Mouse (Mus musculus): ENCODE measurements around the gene Cyp4a12a. TPM values are rescaled to one million over a fixed set of nuclear protein-coding genes. Genes with fewer than 3 reads are reported as not detected.

The Cyp4a12a gene
- polyA plus RNA-seq (2014; fragmentation: Illumina TruSeq; extraction: RNeasy Lipid Tissue Mini Kit (QIAGEN cat#74804); ENCODE audit: low read depth, low replicate concordance), result 1.4 TPM

GRCm38 (mm10) chr4:115298746-115299145, at the start of gene Cyp4a12a:
Gene Cyp4a12a (plus strand): TSS chr4:115299046.

Other genes starting within 250 kb of the Cyp4a12a start
- gene Tal1, start 242.6 kb upstream of the Cyp4a12a start, polyA plus RNA-seq (2014; fragmentation: Illumina TruSeq; extraction: RNeasy Lipid Tissue Mini Kit (QIAGEN cat#74804); ENCODE audit: low read depth, low replicate concordance), result 0.69 TPM
- gene Pdzk1ip1, start 210.3 kb upstream of the Cyp4a12a start, polyA plus RNA-seq (2014; fragmentation: Illumina TruSeq; extraction: RNeasy Lipid Tissue Mini Kit (QIAGEN cat#74804); ENCODE audit: low read depth, low replicate concordance), result 1.6 TPM
- gene Cyp4x1, start 164.8 kb upstream of the Cyp4a12a start, polyA plus RNA-seq (2014; fragmentation: Illumina TruSeq; extraction: RNeasy Lipid Tissue Mini Kit (QIAGEN cat#74804); ENCODE audit: low read depth, low replicate concordance), result not detected
- not detected for gene Cyp4a29, start 57.0 kb upstream of the Cyp4a12a start, polyA plus RNA-seq (2014; fragmentation: Illumina TruSeq; extraction: RNeasy Lipid Tissue Mini Kit (QIAGEN cat#74804); ENCODE audit: low read depth, low replicate concordance)
- gene Cyp4a12b, start 112.6 kb downstream of the Cyp4a12a start, polyA plus RNA-seq (2014; fragmentation: Illumina TruSeq; extraction: RNeasy Lipid Tissue Mini Kit (QIAGEN cat#74804); ENCODE audit: low read depth, low replicate concordance), result 0.42 TPM
- not detected for gene Cyp4a30b, start 153.6 kb downstream of the Cyp4a12a start, polyA plus RNA-seq (2014; fragmentation: Illumina TruSeq; extraction: RNeasy Lipid Tissue Mini Kit (QIAGEN cat#74804); ENCODE audit: low read depth, low replicate concordance)
- 1,492 TPM for gene Cyp4a14, start 197.1 kb downstream of the Cyp4a12a start, polyA plus RNA-seq (2014; fragmentation: Illumina TruSeq; extraction: RNeasy Lipid Tissue Mini Kit (QIAGEN cat#74804); ENCODE audit: low read depth, low replicate concordance)
- gene Cyp4a10, start 219.2 kb downstream of the Cyp4a12a start, polyA plus RNA-seq (2014; fragmentation: Illumina TruSeq; extraction: RNeasy Lipid Tissue Mini Kit (QIAGEN cat#74804); ENCODE audit: low read depth, low replicate concordance), result 1,850 TPM